Mouse (Mus musculus) C2C12 (cell line): ENCODE data around the gene Olfr969.

Source experiments
- CTCF ChIP-seq: IDR thresholded peaks from one replicate; pipeline ENCODE4 v1.5.1; 2011; ENCODE audit not compliant: control insufficient read depth, insufficient read depth, insufficient read length
- USF1 ChIP-seq: IDR thresholded peaks from one replicate; pipeline ENCODE4 v1.6.1; 2011; ENCODE audit warnings: low read depth, mild to moderate bottlenecking, control low read depth, moderate library complexity

DNA sequence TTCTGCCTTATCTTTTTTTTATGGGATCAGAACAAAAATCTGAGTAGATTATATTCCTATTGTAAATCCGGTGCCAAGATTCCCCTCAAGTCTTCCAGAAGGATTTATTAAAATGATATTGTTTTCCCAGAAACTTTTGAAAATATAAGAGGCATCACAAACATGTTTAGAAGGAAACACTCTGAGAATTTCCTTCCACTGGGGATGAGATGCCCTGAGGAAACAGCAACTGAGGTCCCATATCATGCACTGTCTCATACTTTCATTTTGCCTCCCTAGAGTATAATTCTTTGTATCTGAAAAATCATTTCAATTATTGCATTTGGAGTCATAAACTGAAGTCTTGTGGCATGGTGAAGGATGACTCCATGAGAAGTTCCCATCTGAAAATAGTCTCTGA is 7.6 kb upstream of the Olfr969 start, which contains the start of gene Olfr968:
- TF ChIP-seq CTCF (no peak), USF1 (no peak)
